Mouse (Mus musculus) CH12.LX (cell line): ENCODE measurements at regions not wholly inside any gene's neighbourhood (a gene's known extent, or its start where the extent isn't known, plus 50 kb on each side); places are given as distances from the start of the nearest gene placed in this dataset.

Experiments
- DNase-seq: peaks from one replicate; pipeline ENCODE4 v3.0.0-alpha.2; 2013; ENCODE audit errors: extremely low read depth
- H3K27ac ChIP-seq: 2 replicates; pipeline ENCODE4 v1.5.1; 2012; ENCODE audit warnings: low read depth, mild to moderate bottlenecking, control low read depth, moderate library complexity; ENCODE audit not compliant: insufficient read depth
- H3K27me3 ChIP-seq: replicated peaks from 2 replicates; pipeline ENCODE3; 2012; ENCODE audit warnings: inconsistent platforms
- H3K36me3 ChIP-seq, 2 experiments: replicated peaks in 1 of 2; 2 replicates each; pipeline versions ENCODE3 to v1.6.1; 2012; ENCODE audit warnings: inconsistent platforms in 1 of 2, low read length in 1 of 2, mild to moderate bottlenecking in 1 of 2, mixed read lengths in 1 of 2, moderate library complexity in 1 of 2; ENCODE audit not compliant: control insufficient read depth in 1 of 2, insufficient read depth in 1 of 2
- H3K4me1 ChIP-seq, 2 experiments: 2 replicates each; pipeline ENCODE4 v1.6.1; 2012; ENCODE audit warnings: inconsistent platforms in 1 of 2, moderate library complexity in 1 of 2; ENCODE audit not compliant: insufficient read depth in 2 of 2, control insufficient read depth in 1 of 2
- H3K4me2 ChIP-seq: 2 replicates; pipeline ENCODE4 v1.6.1; 2012; ENCODE audit warnings: low read depth, mild to moderate bottlenecking, control low read depth; ENCODE audit not compliant: poor library complexity, insufficient read depth, severe bottlenecking
- H3K4me3 ChIP-seq, 3 experiments: fragments of 150-350 bp in 1 of 3; sonication (generic) in 1 of 3; replicated peaks in 1 of 3; 2 replicates each; pipeline versions ENCODE3 to v1.5.1; 2011 to 2012; ENCODE audit warnings: low read depth in 2 of 3, low read length in 2 of 3, mild to moderate bottlenecking in 2 of 3, moderate library complexity in 2 of 3, control low read depth in 1 of 3, improper control_type of control experiment in 1 of 3, inconsistent platforms in 1 of 3, mixed read lengths in 1 of 3; ENCODE audit not compliant: poor library complexity in 1 of 3
- H3K79me2 ChIP-seq: replicated peaks from 2 replicates; pipeline ENCODE4 v1.6.1; 2012; ENCODE audit warnings: mild to moderate bottlenecking, moderate library complexity; ENCODE audit not compliant: control insufficient read depth, poor library complexity, insufficient read depth, severe bottlenecking; ENCODE audit errors: extremely low read depth
- H3K9ac ChIP-seq: 2 replicates; pipeline ENCODE4 v1.6.1; 2012; ENCODE audit warnings: low read depth, mild to moderate bottlenecking, control low read depth, moderate library complexity; ENCODE audit not compliant: insufficient read depth
- H3K9me3 ChIP-seq: replicated peaks from 2 replicates; pipeline ENCODE3; 2012; ENCODE audit warnings: low read length, inconsistent platforms, mixed read lengths
- E2F4 ChIP-seq: IDR thresholded peaks from 2 replicates; pipeline ENCODE4 v1.6.1; 2011; ENCODE audit warnings: low read depth, low read length, improper control_type of control experiment; ENCODE audit not compliant: insufficient replicate concordance
- EP300 ChIP-seq: IDR thresholded peaks from 2 replicates; pipeline ENCODE4 v1.6.1; 2011; ENCODE audit warnings: low read length, improper control_type of control experiment
- ETS1 ChIP-seq: conservative IDR thresholded peaks from 2 replicates; pipeline ENCODE4 v1.6.1; 2012; ENCODE audit warnings: low read depth, mild to moderate bottlenecking, inconsistent platforms, low read length, improper control_type of control experiment, moderate library complexity
- IRF4 ChIP-seq: IDR thresholded peaks from 2 replicates; pipeline ENCODE4 v1.6.1; 2014; ENCODE audit warnings: low read depth, mild to moderate bottlenecking, inconsistent platforms, low read length, improper control_type of control experiment
- JUN ChIP-seq: IDR thresholded peaks from 2 replicates; pipeline ENCODE4 v1.6.1; 2011; ENCODE audit warnings: low read depth, mild to moderate bottlenecking, low read length, improper control_type of control experiment, moderate library complexity; ENCODE audit not compliant: insufficient read depth
- JUND ChIP-seq: conservative IDR thresholded peaks from 2 replicates; pipeline ENCODE4 v1.6.1; 2011; ENCODE audit warnings: low read depth, low read length, improper control_type of control experiment
- KAT2A ChIP-seq: IDR thresholded peaks from 2 replicates; pipeline ENCODE4 v1.6.1; 2012; ENCODE audit warnings: low read length, improper control_type of control experiment, inconsistent platforms; ENCODE audit not compliant: insufficient replicate concordance
- MXI1 ChIP-seq: IDR thresholded peaks from 2 replicates; pipeline ENCODE4 v1.6.1; 2011; ENCODE audit warnings: mild to moderate bottlenecking, low read depth, low read length, improper control_type of control experiment
- POLR2AphosphoS2 ChIP-seq: IDR thresholded peaks from 2 replicates; pipeline ENCODE4 v1.6.1; 2011; ENCODE audit warnings: low read depth, low read length, improper control_type of control experiment
- RAD21 ChIP-seq: IDR thresholded peaks from 2 replicates; pipeline ENCODE4 v1.6.1; 2011; ENCODE audit warnings: low read depth, mild to moderate bottlenecking, low read length, improper control_type of control experiment, moderate library complexity
- SMC3 ChIP-seq: IDR thresholded peaks from 2 replicates; pipeline ENCODE4 v1.6.1; 2011; ENCODE audit warnings: low read depth, low read length, improper control_type of control experiment
- TCF12 ChIP-seq: IDR thresholded peaks from 2 replicates; pipeline ENCODE4 v1.6.1; 2014; ENCODE audit warnings: low read depth, mild to moderate bottlenecking, inconsistent platforms, low read length, improper control_type of control experiment
- USF2 ChIP-seq: conservative IDR thresholded peaks from 2 replicates; pipeline ENCODE4 v1.6.1; 2011; ENCODE audit warnings: low read depth, low read length, improper control_type of control experiment
- ZMIZ1 ChIP-seq: IDR thresholded peaks from 2 replicates; pipeline ENCODE4 v1.6.1; 2012; ENCODE audit warnings: low read depth, mild to moderate bottlenecking, inconsistent platforms, low read length, improper control_type of control experiment
- ZNF384 ChIP-seq: IDR thresholded peaks from 2 replicates; pipeline ENCODE4 v1.6.1; 2012; ENCODE audit warnings: low read depth, low read length, improper control_type of control experiment, inconsistent platforms
- dilution Hi-C: fragments of 300-500 bp; cut with MboI; formaldehyde crosslinking; loops from 2 replicates; pipeline ENCODE4 v1.14.3; 2020; ENCODE audit warnings: low sequenced_read_pairs; ENCODE audit not compliant: extremely low pct_unique_long_range_greater_than_20kb, extremely low pct_ligation_motif_present
- in situ Hi-C: fragments of 300-500 bp; cut with MboI; formaldehyde crosslinking; loops from 3 replicates; pipeline ENCODE4 v1.14.3; 2019; ENCODE audit warnings: low sequenced_read_pairs, low pct_ligation_motif_present, low pct_unique_long_range_greater_than_20kb, mixed read lengths

GRCm38 (mm10) chr13:5779410-5779809, 81.9 kb upstream of the Klf6 start:
- Histone ChIP-seq H3K27me3 (no peaks in the 10 kb centered on the region), H3K4me2 (no peak overlapping the region), H3K79me2 (no peaks in the 10 kb centered on the region), H3K27ac (no peak overlapping the region), H3K9me3 (no peaks in the 10 kb centered on the region), H3K4me3 (no peak overlapping the region), H3K9ac (no peak overlapping the region), H3K36me3 (no peaks in the 10 kb centered on the region), H3K4me1 (peaks cover 8 to 23% of the 10 kb centered on the region in 2 experiments; a peak in 3 of 4 replicates)
- peak; percentile 80 for DNase-seq
- in situ Hi-C loops: no loop called here
- dilution Hi-C loops: no loop called here
- peak; percentile 74 for TF ChIP-seq EP300
- TF ChIP-seq MXI1: peak; percentile 34; the same call in 1 of the 2 replicates
- TF ChIP-seq ZMIZ1: no peak
- TF ChIP-seq IRF4: peak; percentile 46; the same call in 1 of the 2 replicates
- TF ChIP-seq ZNF384: peak; percentile 66
- TF ChIP-seq TCF12: no peak

DNA sequence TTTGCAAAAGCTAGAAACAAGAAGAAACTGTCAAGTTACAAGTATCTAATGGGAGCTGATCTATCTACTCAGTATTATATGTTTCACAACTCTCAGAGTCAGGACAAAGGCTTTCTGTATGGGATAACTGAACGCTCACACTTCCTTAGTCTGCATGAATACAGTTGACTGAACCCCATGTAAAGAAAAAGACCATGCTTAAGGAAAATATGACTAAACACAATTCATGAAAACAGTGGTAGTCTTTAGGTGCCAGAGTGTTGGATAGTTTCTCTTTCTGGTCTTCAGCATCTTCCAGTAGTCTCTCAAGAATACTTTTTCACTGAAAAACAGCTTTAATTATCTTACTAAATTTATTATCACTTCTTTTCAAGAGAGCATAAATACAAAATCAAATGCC, 78.7 kb upstream of the Klf6 start:
- H3K4me3 ChIP-seq: no peak overlapping the region
- no peak overlapping the region for H3K4me2 ChIP-seq
- TF ChIP-seq USF2 (no peak), TCF12 (no peak), POLR2AphosphoS2 (no peak), SMC3 (no peak), EP300 (peak; percentile 58), E2F4 (no peak), JUN (peak; percentile 58), KAT2A (no peak), ETS1 (no peak), IRF4 (no peak), RAD21 (no peak), JUND (peak; percentile 85)
- no peak overlapping the region for H3K27ac ChIP-seq
- dilution Hi-C loops (no loop called here), in situ Hi-C loops (loop anchor here (10.0 kb wide), 1 partner anchor 62 kb away; no protein-coding TSS in a partner anchor)
- H3K27me3 ChIP-seq: no peaks in the 10 kb centered on the region
- no peak overlapping the region for H3K9ac ChIP-seq
- no peaks in the 10 kb centered on the region for H3K9me3 ChIP-seq
- H3K79me2 ChIP-seq: no peaks in the 10 kb centered on the region
- peaks cover 10 to 33% of the 10 kb centered on the region in 2 experiments; a peak in 3 of 4 replicates for H3K4me1 ChIP-seq
- DNase-seq: no peak
- no peaks in the 10 kb centered on the region for H3K36me3 ChIP-seq
